Mouse (Mus musculus): ENCODE results near the gene Synj1. TPM values are rescaled to one million over a fixed set of nuclear protein-coding genes. Genes with fewer than 3 reads are reported as not detected.

Gene Synj1
- total and polyA plus RNA-seq, 3 experiments: 4.6 to 20.7 (median 8.1) TPM

DNA sequence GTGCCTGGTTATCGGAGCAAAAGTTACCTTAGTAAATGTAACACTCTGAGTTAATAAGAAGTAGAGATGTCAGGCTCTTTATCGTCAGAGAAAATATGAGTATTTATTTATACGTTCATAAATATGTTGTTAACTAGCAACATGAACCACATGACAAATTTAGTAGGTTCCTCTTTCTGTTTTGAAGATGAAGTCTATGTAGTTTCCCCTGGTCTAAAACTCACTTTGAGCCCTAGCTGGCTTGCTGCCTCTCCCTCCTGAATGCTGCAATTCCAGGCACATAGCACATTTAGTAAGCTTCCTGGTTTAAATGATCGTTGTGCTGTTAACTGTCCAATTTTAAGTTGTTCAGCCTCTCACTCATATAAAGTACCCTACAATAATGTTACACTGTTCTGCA is 19.6 kb upstream of the Synj1 start:
- no peaks in the 10 kb centered on the region for H3K27me3 ChIP-seq (replicated peaks)
- peaks cover 65 to 94% of the 10 kb centered on the region in 2 experiments for H3K36me3 ChIP-seq (replicated peaks in 1 of 2; ENCODE audit: control insufficient read depth in 1 of 2, insufficient read depth in 1 of 2, low read length in 1 of 2)
- H3K79me2 ChIP-seq (replicated peaks; ENCODE audit: control insufficient read depth, extremely low read depth, insufficient read depth, poor library complexity, severe bottlenecking): 0 out of 2 replicates have a peak, but pooled peaks cover 9% of the 10 kb centered on the region
- no peak overlapping the region for H3K27ac ChIP-seq (ENCODE audit: insufficient read depth, low read depth)
- H3K9me3 ChIP-seq (replicated peaks; ENCODE audit: low read length): no peaks in the 10 kb centered on the region
- H3K4me3 ChIP-seq (replicated peaks in 1 of 3; ENCODE audit: low read depth in 2 of 3, low read length in 2 of 3, poor library complexity in 1 of 3): no peak overlapping the region
- H3K9ac ChIP-seq (ENCODE audit: insufficient read depth, low read depth): no peak overlapping the region
- in situ Hi-C loops (cut with MboI; ENCODE audit: low pct_ligation_motif_present, low pct_unique_long_range_greater_than_20kb, low sequenced_read_pairs) (no loop called here), dilution Hi-C loops (cut with MboI; ENCODE audit: extremely low pct_ligation_motif_present, extremely low pct_unique_long_range_greater_than_20kb, low sequenced_read_pairs) (no loop called here)
- H3K4me1 ChIP-seq (ENCODE audit: control insufficient read depth in 1 of 2, insufficient read depth in 2 of 2): peaks cover 0 to 2% of the 10 kb centered on the region in 2 experiments; a peak in 1 of 4 replicates
- no peak for DNase-seq (ENCODE audit: extremely low read depth)
- H3K4me2 ChIP-seq (ENCODE audit: insufficient read depth, low read depth, poor library complexity, severe bottlenecking): no peak overlapping the region
- TF ChIP-seq ELF1 (IDR thresholded peaks at IDR 0.05; ENCODE audit: low read depth, low read length) (no peak), UBTF (IDR thresholded peaks at IDR 0.05; ENCODE audit: low read depth, low read length) (no peak), TCF12 (IDR thresholded peaks at IDR 0.05; ENCODE audit: low read depth, low read length) (no peak), JUN (IDR thresholded peaks at IDR 0.05; ENCODE audit: insufficient read depth, low read depth, low read length) (no peak), ZMIZ1 (IDR thresholded peaks at IDR 0.05; ENCODE audit: low read depth, low read length) (no peak), RCOR1 (conservative IDR thresholded peaks at IDR 0.05; ENCODE audit: low read depth, low read length) (no peak), MEF2A (IDR thresholded peaks at IDR 0.05; ENCODE audit: borderline replicate concordance, low read depth, low read length) (no peak), MXI1 (IDR thresholded peaks at IDR 0.05; ENCODE audit: low read depth, low read length) (no peak), PAX5 (IDR thresholded peaks at IDR 0.05; ENCODE audit: low read length) (no peak), HCFC1 (IDR thresholded peaks at IDR 0.05; ENCODE audit: low read depth, low read length) (no peak), CHD1 (IDR thresholded peaks at IDR 0.05; ENCODE audit: low read depth, low read length) (no peak), SIN3A (IDR thresholded peaks at IDR 0.05; ENCODE audit: low read length) (no peak), E2F4 (IDR thresholded peaks at IDR 0.05; ENCODE audit: insufficient replicate concordance, low read depth, low read length) (no peak)

DNA sequence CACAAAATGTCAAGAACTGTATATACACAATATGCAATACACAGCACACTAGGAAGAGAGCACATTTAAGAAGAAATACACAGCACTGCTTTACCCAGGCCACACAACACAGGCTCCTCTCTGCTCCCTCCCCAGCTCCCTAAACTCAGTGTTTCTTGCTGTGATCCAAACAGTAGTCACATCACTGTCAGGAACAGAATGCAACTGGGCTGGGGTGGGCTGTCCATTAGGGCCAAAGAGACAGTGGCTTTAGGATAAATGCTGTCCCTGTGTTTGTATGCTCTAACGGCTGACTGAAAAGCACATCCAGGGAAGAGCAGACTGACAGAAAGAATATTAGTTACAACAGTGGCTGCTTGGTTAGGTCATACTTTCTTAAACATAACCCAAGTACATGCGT is 18.8 kb upstream of the Synj1 start:
- Histone ChIP-seq H3K27me3 (replicated peaks) (no peaks in the 10 kb centered on the region), H3K4me2 (ENCODE audit: insufficient read depth, low read depth, poor library complexity, severe bottlenecking) (no peak overlapping the region), H3K36me3 (replicated peaks in 1 of 2; ENCODE audit: control insufficient read depth in 1 of 2, insufficient read depth in 1 of 2, low read length in 1 of 2) (peaks cover 67 to 95% of the 10 kb centered on the region in 2 experiments), H3K79me2 (replicated peaks; ENCODE audit: control insufficient read depth, extremely low read depth, insufficient read depth, poor library complexity, severe bottlenecking) (0 out of 2 replicates have a peak, but pooled peaks cover 9% of the 10 kb centered on the region), H3K4me1 (ENCODE audit: control insufficient read depth in 1 of 2, insufficient read depth in 2 of 2) (peaks cover 0 to 2% of the 10 kb centered on the region in 2 experiments; a peak in 1 of 4 replicates), H3K9ac (ENCODE audit: insufficient read depth, low read depth) (no peak overlapping the region), H3K4me3 (replicated peaks in 1 of 3; ENCODE audit: low read depth in 2 of 3, low read length in 2 of 3, poor library complexity in 1 of 3) (no peak overlapping the region), H3K27ac (ENCODE audit: insufficient read depth, low read depth) (no peak overlapping the region), H3K9me3 (replicated peaks; ENCODE audit: low read length) (no peaks in the 10 kb centered on the region)
- dilution Hi-C loops (cut with MboI; ENCODE audit: extremely low pct_ligation_motif_present, extremely low pct_unique_long_range_greater_than_20kb, low sequenced_read_pairs): no loop called here
- DNase-seq (ENCODE audit: extremely low read depth): no peak
- TF ChIP-seq NELFE (IDR thresholded peaks at IDR 0.05; ENCODE audit: low read depth, low read length) (no peak), ZMIZ1 (IDR thresholded peaks at IDR 0.05; ENCODE audit: low read depth, low read length) (no peak), PAX5 (IDR thresholded peaks at IDR 0.05; ENCODE audit: low read length) (no peak), USF2 (conservative IDR thresholded peaks at IDR 0.05; ENCODE audit: low read depth, low read length) (no peak), CHD1 (IDR thresholded peaks at IDR 0.05; ENCODE audit: low read depth, low read length) (no peak)
- in situ Hi-C loops (cut with MboI; ENCODE audit: low pct_ligation_motif_present, low pct_unique_long_range_greater_than_20kb, low sequenced_read_pairs): no loop called here
